Mouse (Mus musculus): ENCODE data around the gene Gm20388.

The Gm20388 gene

GRCm38 (mm10) chr8:121148573-121149083 is 1238.0 kb downstream of the Gm20388 start:
- no peak for DNase-seq (ENCODE audit: inconsistent ontology term)

- DNase-seq (ENCODE audit: inconsistent ontology term): no peak
Observed at GRCm38 (mm10) chr8:121152394-121152793, 1241.8 kb downstream of the Gm20388 start.

- no peak for DNase-seq (ENCODE audit: inconsistent ontology term)
Observed at GRCm38 (mm10) chr8:121156990-121157491, 1246.4 kb downstream of the Gm20388 start.

- DNase-seq (ENCODE audit: inconsistent ontology term): no peak
Observed at GRCm38 (mm10) chr8:121158812-121159211, 1248.2 kb downstream of the Gm20388 start.

- no peak for DNase-seq (ENCODE audit: inconsistent ontology term)
Observed at GRCm38 (mm10) chr8:121161437-121161836, 1250.8 kb downstream of the Gm20388 start.

GRCm38 (mm10) chr8:121162413-121162812 is 1251.8 kb downstream of the Gm20388 start:
- DNase-seq (ENCODE audit: inconsistent ontology term): no peak

GRCm38 (mm10) chr8:121162906-121163695 is 1252.5 kb downstream of the Gm20388 start:
- no peak for DNase-seq (ENCODE audit: inconsistent ontology term)

- no peak for DNase-seq (ENCODE audit: inconsistent ontology term)
Observed at GRCm38 (mm10) chr8:121164017-121164469, 1253.4 kb downstream of the Gm20388 start.

- no peak for DNase-seq (ENCODE audit: inconsistent ontology term)
Observed at GRCm38 (mm10) chr8:121168033-121168432, 1257.4 kb downstream of the Gm20388 start.

GRCm38 (mm10) chr8:121170116-121170515 is 1259.5 kb downstream of the Gm20388 start:
- DNase-seq (ENCODE audit: inconsistent ontology term): no peak

- DNase-seq (ENCODE audit: inconsistent ontology term): no peak
Observed at GRCm38 (mm10) chr8:121170626-121171552, 1260.2 kb downstream of the Gm20388 start.

- no peak for DNase-seq (ENCODE audit: inconsistent ontology term)
Observed at GRCm38 (mm10) chr8:121172567-121172966, 1261.9 kb downstream of the Gm20388 start.

GRCm38 (mm10) chr8:121174178-121174577 is 1263.5 kb downstream of the Gm20388 start:
- DNase-seq (ENCODE audit: inconsistent ontology term): no peak

GRCm38 (mm10) chr8:121174721-121175539 is 1264.3 kb downstream of the Gm20388 start:
- no peak for DNase-seq (ENCODE audit: inconsistent ontology term)

GRCm38 (mm10) chr8:121175540-121176090 is 1265.0 kb downstream of the Gm20388 start:
- no peak for DNase-seq (ENCODE audit: inconsistent ontology term)

- DNase-seq (ENCODE audit: inconsistent ontology term): no peak
Observed at GRCm38 (mm10) chr8:121176291-121176690, 1265.7 kb downstream of the Gm20388 start.

GRCm38 (mm10) chr8:121180474-121181284 is 1270.0 kb downstream of the Gm20388 start:
- peak; percentile 26 for DNase-seq (ENCODE audit: inconsistent ontology term)

GRCm38 (mm10) chr8:121181285-121181884 is 1270.7 kb downstream of the Gm20388 start:
- no peak for DNase-seq (ENCODE audit: inconsistent ontology term)

All from Muller cell, postnatal 12 days (primary cell).